Mouse (Mus musculus): ENCODE data around the gene Cyb561. TPM values are rescaled to one million over a fixed set of nuclear protein-coding genes. Genes with fewer than 3 reads are reported as not detected.

Cyb561 gene
- polyA plus RNA-seq, 2 experiments from 2014 or later: 0.63 to 1.4 TPM

GRCm38 (mm10) chr11:105920836-105921235 lies 32.3 kb downstream of the Cyb561 start:
- ATAC-seq: no peak

GRCm38 (mm10) chr11:105920098-105920785 lies 32.9 kb downstream of the Cyb561 start:
- ATAC-seq: no peak

- no peak for ATAC-seq
Observed at GRCm38 (mm10) chr11:105913580-105913979, 39.6 kb downstream of the Cyb561 start.

- no peak for ATAC-seq
Observed at GRCm38 (mm10) chr11:105911592-105912375, 41.4 kb downstream of the Cyb561 start.

- no peak for ATAC-seq
Observed at GRCm38 (mm10) chr11:105911149-105911548, 42.0 kb downstream of the Cyb561 start.

GRCm38 (mm10) chr11:105909617-105910016 lies 43.5 kb downstream of the Cyb561 start:
- ATAC-seq: no peak

GRCm38 (mm10) chr11:105908926-105909325 lies 44.2 kb downstream of the Cyb561 start:
- no peak for ATAC-seq

GRCm38 (mm10) chr11:105907381-105907780 lies 45.8 kb downstream of the Cyb561 start:
- ATAC-seq: no peak

GRCm38 (mm10) chr11:105905529-105906213 lies 47.5 kb downstream of the Cyb561 start:
- ATAC-seq: no peak

- no peak for ATAC-seq
Observed at GRCm38 (mm10) chr11:105902956-105903355, 50.2 kb downstream of the Cyb561 start.

GRCm38 (mm10) chr11:105901501-105901900 lies 51.6 kb downstream of the Cyb561 start:
- no peak for ATAC-seq

- ATAC-seq: no peak
Observed at GRCm38 (mm10) chr11:105899151-105899550, 54.0 kb downstream of the Cyb561 start.

- ATAC-seq: no peak
Observed at GRCm38 (mm10) chr11:105887281-105887680, 65.9 kb downstream of the Cyb561 start.

- ATAC-seq: no peak
Observed at GRCm38 (mm10) chr11:105885558-105885957, 67.6 kb downstream of the Cyb561 start.

Other genes with a start within 250 kb of the Cyb561 start
- under 1 TPM in 1 of 2 experiments, not detected in 1; 0.11 TPM for gene Ace, start 14.6 kb upstream of the Cyb561 start, polyA plus RNA-seq (2017; shearing (Covaris generic))
- not detected for gene Ace3, start 41.3 kb upstream of the Cyb561 start, polyA plus RNA-seq (2017; shearing (Covaris generic))
- gene Kcnh6, start 54.8 kb upstream of the Cyb561 start, polyA plus RNA-seq (2017; shearing (Covaris generic)): not detected
- gene Dcaf7, start 83.5 kb upstream of the Cyb561 start, polyA plus RNA-seq (2017; shearing (Covaris generic)): 10 to 100 TPM; 22.9 to 23.3 TPM
- 10 to 100 TPM; 11.8 to 13.2 TPM for gene Taco1, start 112.7 kb upstream of the Cyb561 start, polyA plus RNA-seq (2017; shearing (Covaris generic))
- gene Map3k3, start 131.3 kb upstream of the Cyb561 start, polyA plus RNA-seq (2017; shearing (Covaris generic)): 10 to 100 TPM; 14.8 to 21.2 TPM
- not detected for gene Gm10840, start 207.5 kb upstream of the Cyb561 start, polyA plus RNA-seq (2017; shearing (Covaris generic))
- gene Limd2, start 207.5 kb upstream of the Cyb561 start, polyA plus RNA-seq (2017; shearing (Covaris generic)): 100 to 1,000 TPM; 633 to 743 TPM
- gene Strada, start 248.8 kb upstream of the Cyb561 start, polyA plus RNA-seq (2017; shearing (Covaris generic)): 10 to 100 TPM; 30.1 to 33.5 TPM